Comparison of ENCODE assay signal across 8 mouse cellular contexts in genomic region chr10:45485226-45485760, GRCm38 (mm10). TPM values are rescaled to one million over a fixed set of nuclear protein-coding genes. Genes with fewer than 3 reads are reported as not detected.
DNase-seq lines count a peak whose midpoint lies in the region; ATAC-seq lines count a peak whose summit lies in the region.

No protein-coding gene starts in this region.

- H3K27me3 ChIP-seq in kidney, embryonic 14.5 days (ENCODE audit: control insufficient read depth, insufficient read depth, low read length), result peaks cover 33% of the 10 kb centered on the region
- 0 out of 2 replicates have a peak, but pooled peaks cover 5% of the 10 kb centered on the region for H3K27me3 ChIP-seq in hindbrain, embryonic 15.5 days
- H3K27me3 ChIP-seq in midbrain, embryonic 15.5 days (replicated peaks), result no peaks in the 10 kb centered on the region

- no peaks in the 10 kb centered on the region for H3K36me3 ChIP-seq in kidney, embryonic 14.5 days (ENCODE audit: control insufficient read depth, insufficient read depth, low read length)
- no peaks in the 10 kb centered on the region for H3K36me3 ChIP-seq in hindbrain, embryonic 15.5 days
- H3K36me3 ChIP-seq in midbrain, embryonic 15.5 days (replicated peaks), result no peaks in the 10 kb centered on the region

- ATAC-seq in kidney, embryonic 14.5 days (ENCODE audit: low FRiP score, low TSS enrichment), result no peak
- ATAC-seq in hindbrain, embryonic 15.5 days (ENCODE audit: low FRiP score, low read depth), result no peak
- ATAC-seq in midbrain, embryonic 15.5 days (replicated peaks), result no peak

- H3K9ac ChIP-seq in kidney, embryonic 14.5 days (ENCODE audit: low read depth, low read length), result peak overlapping the region; percentile 50; the same call in 1 of the 2 replicates
- peak overlapping the region; percentile 75 for H3K9ac ChIP-seq in hindbrain, embryonic 15.5 days
- H3K9ac ChIP-seq in midbrain, embryonic 15.5 days, result peak overlapping the region; percentile 67

- H3K4me3 ChIP-seq in kidney, embryonic 14.5 days (ENCODE audit: low read length), result peak overlapping the region; percentile 65
- peak overlapping the region; percentile 76 for H3K4me3 ChIP-seq in hindbrain, embryonic 15.5 days
- peak overlapping the region; percentile 70 for H3K4me3 ChIP-seq in midbrain, embryonic 15.5 days

- H3K4me1 ChIP-seq in kidney, embryonic 14.5 days (ENCODE audit: control insufficient read depth, insufficient read depth, low read length), result no peaks in the 10 kb centered on the region
- 0 out of 2 replicates have a peak, but pooled peaks cover 3% of the 10 kb centered on the region for H3K4me1 ChIP-seq in hindbrain, embryonic 15.5 days (replicated peaks)
- H3K4me1 ChIP-seq in midbrain, embryonic 15.5 days, result 0 out of 2 replicates have a peak, but pooled peaks cover 5% of the 10 kb centered on the region

- 2% methylated on average over 32 of the region's 32 CpGs for WGBS in kidney, embryonic 14.5 days
- under 1% methylated on average over 32 of the region's 32 CpGs for WGBS in hindbrain, embryonic 15.5 days
- WGBS in midbrain, embryonic 15.5 days, result under 1% methylated on average over 32 of the region's 32 CpGs

- no peak overlapping the region for H3K27ac ChIP-seq in kidney, embryonic 14.5 days (ENCODE audit: low read depth, low read length)
- peak overlapping the region; percentile 98 for H3K27ac ChIP-seq in hindbrain, embryonic 15.5 days (replicated peaks)
- H3K27ac ChIP-seq in midbrain, embryonic 15.5 days, result peak overlapping the region; percentile 97

- no peaks in the 10 kb centered on the region for H3K9me3 ChIP-seq in kidney, embryonic 14.5 days (ENCODE audit: control insufficient read depth, low read length)
- H3K9me3 ChIP-seq in hindbrain, embryonic 15.5 days, result no peaks in the 10 kb centered on the region
- no peaks in the 10 kb centered on the region for H3K9me3 ChIP-seq in midbrain, embryonic 15.5 days

- no peak for DNase-seq in kidney, adult 11 months
- peak; percentile 48 for DNase-seq in c-Kit-negative CD71-positive TER-119-positive erythroid progenitor cells, embryonic 14.5 days (ENCODE audit: low read depth, low spot score)
- no peak for DNase-seq in thymus, postnatal 4 days
- no peak for DNase-seq in cerebellum, postnatal 4 days (ENCODE audit: low spot score in 2 of 2)
- DNase-seq in kidney, postnatal 25 days, result no peak

- H3K4me2 ChIP-seq in kidney, embryonic 14.5 days (replicated peaks; ENCODE audit: low read depth, low read length), result peak overlapping the region; percentile 100
- peak overlapping the region; percentile 68 for H3K4me2 ChIP-seq in hindbrain, embryonic 15.5 days
- H3K4me2 ChIP-seq in midbrain, embryonic 15.5 days, result peak overlapping the region; percentile 86

RNA-seq across cellular contexts. Expression of gene Lin28b, which starts 0.9 kb away (rescaled TPM):
- polyA plus RNA-seq in kidney, embryonic 14.5 days (2014; fragmentation: Nextera tagmentation; extraction: Ambion mirVana), result 1.8 and 3.1 TPM in 2 replicates
- 6.5 and 7.5 TPM in 2 replicates for polyA plus RNA-seq in hindbrain, embryonic 15.5 days (2015; fragmentation: Nextera tagmentation; extraction: Ambion mirVana)
- polyA plus RNA-seq in midbrain, embryonic 15.5 days (2015; fragmentation: Nextera tagmentation; extraction: Ambion mirVana), result 8.7 and 9.0 TPM in 2 replicates
